In the genomic region with DNA sequence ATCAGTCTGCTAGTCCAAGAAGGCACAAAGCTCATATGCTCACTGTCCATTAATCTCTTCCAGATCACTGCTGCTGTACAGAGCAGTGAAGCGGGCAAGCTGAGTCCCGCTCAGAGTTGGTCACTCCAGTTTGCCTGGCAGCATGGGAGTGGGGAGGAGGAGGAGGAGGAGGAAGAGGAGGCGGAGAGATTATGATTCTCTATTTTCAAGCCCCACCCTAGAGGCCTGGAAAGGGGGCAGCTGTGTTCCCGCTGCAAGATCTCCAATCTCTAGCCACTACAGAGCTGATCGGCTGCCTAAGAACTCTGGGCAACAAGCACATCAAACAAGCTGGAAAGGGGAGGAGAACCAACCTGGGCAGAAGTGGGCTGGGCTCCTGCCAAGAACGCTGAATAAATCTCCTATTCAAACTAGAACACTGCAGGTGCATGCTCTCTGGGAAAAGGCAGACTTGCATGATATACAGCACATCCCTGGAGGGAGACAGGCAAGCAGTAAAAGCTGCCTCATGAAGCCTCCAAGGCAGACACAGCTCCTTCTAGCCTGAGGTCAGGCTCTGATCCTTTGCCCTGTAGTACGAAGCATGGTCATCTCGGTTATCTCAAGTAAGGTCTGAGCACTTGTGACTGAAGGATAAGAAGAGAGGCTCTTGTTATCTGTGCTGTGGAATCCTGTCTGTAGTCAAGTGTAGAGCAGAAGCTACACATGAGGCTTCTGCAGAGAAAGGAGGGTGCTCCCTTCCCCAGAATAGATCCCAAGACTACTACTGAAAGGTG, we compare ENCODE assay signal across 7 mouse cellular contexts. TPM values are rescaled to one million over a fixed set of nuclear protein-coding genes. Genes with fewer than 3 reads are reported as not detected.
DNase-seq lines count a peak whose midpoint lies in the region; ATAC-seq and TF ChIP-seq lines count a peak whose summit lies in the region.

No protein-coding gene starts in this region.

- peak; percentile 51 to 67 for DNase-seq in urinary bladder, adult 18-20 months (ENCODE audit: low spot score in 2 of 2)
- DNase-seq in urinary bladder, adult 2 months (ENCODE audit: low spot score) = no peak
- peak; percentile 62 for DNase-seq in forebrain, embryonic 14.5 days (ENCODE audit: low spot score)
- peak; percentile 86 for DNase-seq in kidney, adult 9 months
- peak; percentile 75 for DNase-seq in lung, embryonic 14.5 days
- DNase-seq in retina, postnatal 1 day = peak; percentile 74
- no peak for DNase-seq in thymus, postnatal 14 days

- peak overlapping the region; percentile 7 for H3K9ac ChIP-seq in forebrain, embryonic 14.5 days (ENCODE audit: low read length)
- H3K9ac ChIP-seq in lung, embryonic 14.5 days = 0 out of 2 replicates have a peak overlapping the region, but pooled peaks have one; percentile 14

- ATAC-seq in forebrain, embryonic 14.5 days = peak; percentile 54; the same call in 1 of the 2 replicates
- peak; percentile 40; the same call in 1 of the 2 replicates for ATAC-seq in lung, embryonic 14.5 days (ENCODE audit: insufficient read depth)

- peaks cover 31% of the 10 kb centered on the region for H3K4me1 ChIP-seq in forebrain, embryonic 14.5 days (ENCODE audit: control insufficient read depth, insufficient read depth, low read length)
- H3K4me1 ChIP-seq in lung, embryonic 14.5 days (ENCODE audit: insufficient read depth) = peaks cover 28% of the 10 kb centered on the region

- WGBS in forebrain, embryonic 14.5 days = 31% methylated on average over 8 of the region's 8 CpGs
- 40% methylated on average over 8 of the region's 8 CpGs for WGBS in lung, embryonic 14.5 days

- no peaks in the 10 kb centered on the region for H3K36me3 ChIP-seq in forebrain, embryonic 14.5 days (ENCODE audit: control insufficient read depth, insufficient read depth, low read length)
- no peaks in the 10 kb centered on the region for H3K36me3 ChIP-seq in lung, embryonic 14.5 days (ENCODE audit: insufficient read depth)

- no peak overlapping the region for H3K4me2 ChIP-seq in forebrain, embryonic 14.5 days (ENCODE audit: low read length)
- peak overlapping the region; percentile 30 for H3K4me2 ChIP-seq in lung, embryonic 14.5 days

- peak overlapping the region; percentile 48 for H3K27ac ChIP-seq in forebrain, embryonic 14.5 days (ENCODE audit: low read depth, low read length)
- peak overlapping the region; percentile 55 for H3K27ac ChIP-seq in lung, embryonic 14.5 days (ENCODE audit: low read depth)

- no peaks in the 10 kb centered on the region for H3K27me3 ChIP-seq in forebrain, embryonic 14.5 days (replicated peaks; ENCODE audit: control insufficient read depth, insufficient read depth, low read length)
- H3K27me3 ChIP-seq in lung, embryonic 14.5 days (ENCODE audit: insufficient read depth, low read length) = no peaks in the 10 kb centered on the region

- no peak overlapping the region for H3K4me3 ChIP-seq in forebrain, embryonic 14.5 days (ENCODE audit: low read depth, low read length)
- H3K4me3 ChIP-seq in lung, embryonic 14.5 days (ENCODE audit: low read depth, low read length) = no peak overlapping the region

- no peak for TF ChIP-seq CTCF in lung, embryonic 14.5 days (IDR thresholded peaks at IDR 0.05; ENCODE audit: low read depth)

- H3K9me3 ChIP-seq in forebrain, embryonic 14.5 days (replicated peaks; ENCODE audit: control insufficient read depth, low read length) = no peaks in the 10 kb centered on the region
- H3K9me3 ChIP-seq in lung, embryonic 14.5 days (ENCODE audit: low read depth, low read length) = no peaks in the 10 kb centered on the region

RNA-seq across cellular contexts. Expression of a gene that starts 33.5 kb away (rescaled TPM):
- polyA plus RNA-seq in urinary bladder, adult 2 months (2012; rRNA removed) = 75.2 and 100 TPM in 2 replicates
- 32.6 and 38.6 TPM in 2 replicates for polyA plus RNA-seq in forebrain, embryonic 14.5 days (2014; fragmentation: Nextera tagmentation; extraction: Ambion mirVana)
- 49.2 and 57.8 TPM in 2 replicates for polyA plus RNA-seq in lung, embryonic 14.5 days (2014; fragmentation: Nextera tagmentation; extraction: Ambion mirVana)

RNA-seq across cellular contexts. Expression of a gene that starts 41.1 kb away (rescaled TPM):
- polyA plus RNA-seq in urinary bladder, adult 2 months (2012; rRNA removed) = 10.2 and 10.4 TPM in 2 replicates
- polyA plus RNA-seq in forebrain, embryonic 14.5 days (2014; fragmentation: Nextera tagmentation; extraction: Ambion mirVana) = 36.2 and 36.6 TPM in 2 replicates
- polyA plus RNA-seq in lung, embryonic 14.5 days (2014; fragmentation: Nextera tagmentation; extraction: Ambion mirVana) = 6.0 and 7.9 TPM in 2 replicates

Comparison
In these comparisons a context has a peak if more than half of its experiments do, and no peak if none do; other contexts are left out.
1. DNase-seq: peak in urinary bladder, adult 18-20 months (2 of 2), forebrain, embryonic 14.5 days (single experiment), kidney, adult 9 months (single experiment), lung, embryonic 14.5 days (single experiment) and retina, postnatal 1 day (single experiment); none in urinary bladder, adult 2 months (single experiment) and thymus, postnatal 14 days (single experiment).